Mouse (Mus musculus) frontal cortex, postnatal 10 days (tissue): ENCODE results near the gene Cdc5l.
"Not testable (repeated sequence)": the region's sequence is repeated elsewhere in the genome, so short reads cannot be mapped to it uniquely, and the experiment has no call there.

Experiments used
- DNase-seq, 2 experiments: peaks; one replicate each; pipeline ENCODE4 v3.0.0; 2022; ENCODE audit warnings: low spot score in 2 of 2, mixed read lengths in 1 of 2

The Cdc5l gene

DNA sequence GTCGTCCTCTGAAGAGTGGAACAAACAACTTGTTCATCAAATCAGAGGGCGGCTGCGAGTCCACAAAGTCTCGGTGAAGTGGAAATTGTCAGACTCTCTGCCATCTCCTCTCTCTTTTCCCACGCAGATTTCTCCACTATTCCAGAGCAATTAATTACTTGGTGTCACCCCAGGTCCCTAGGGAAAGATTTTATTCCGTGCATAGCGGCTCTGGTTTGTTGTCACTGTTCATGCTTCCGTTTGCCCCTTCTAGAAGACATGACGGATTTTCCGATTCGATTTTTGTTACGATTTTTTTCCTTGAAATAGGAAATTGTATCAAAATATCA lies 689 bp upstream of the Cdc5l start:
- DNase-seq = no peak

- DNase-seq = peak in 1 of 2 experiments; percentile 50
Measured at GRCm38 (mm10) chr17:45432706-45433398, 685 bp downstream of the Cdc5l start.

- DNase-seq = no peak
Measured at GRCm38 (mm10) chr17:45432007-45432406, 1.5 kb downstream of the Cdc5l start.

DNA sequence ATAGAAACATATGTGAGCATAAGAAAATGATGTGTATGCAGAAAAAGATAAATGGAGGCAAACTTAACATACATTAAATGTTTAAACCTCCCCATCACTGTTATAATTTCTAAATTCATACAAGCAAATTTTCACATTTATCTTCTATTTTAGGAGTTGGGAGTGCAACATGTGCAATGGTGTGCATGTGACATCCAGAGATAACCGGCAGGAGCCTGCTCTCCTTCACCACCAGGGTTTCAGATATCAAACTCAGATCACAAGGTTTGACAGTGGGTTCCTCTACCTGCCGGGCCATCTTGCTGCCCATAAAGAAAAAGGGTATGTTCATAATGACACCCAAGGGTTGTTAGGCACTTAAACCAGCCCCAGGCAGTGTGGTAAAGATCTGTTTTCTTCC lies 16.1 kb downstream of the Cdc5l start:
- DNase-seq = no peak

DNA sequence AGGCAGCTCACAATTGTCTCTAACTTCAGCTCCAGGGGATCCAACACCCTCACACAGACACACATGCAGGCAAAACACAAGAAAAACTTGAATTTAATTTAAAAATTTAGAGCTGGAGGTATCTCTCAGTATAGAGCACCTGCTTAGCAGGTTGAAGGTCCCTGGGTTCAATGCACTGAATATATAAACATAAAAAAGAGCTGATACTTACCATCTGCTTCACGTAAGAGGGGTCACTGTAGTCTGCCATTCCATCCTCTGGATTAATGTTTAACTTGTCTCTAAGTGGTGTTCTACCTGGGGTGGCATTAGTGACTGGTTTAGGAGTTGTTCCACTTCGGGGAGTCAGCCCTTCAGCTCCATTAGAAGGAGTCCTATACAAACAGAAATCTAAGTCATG lies 21.9 kb downstream of the Cdc5l start:
- DNase-seq = not testable (repeated sequence)

DNA sequence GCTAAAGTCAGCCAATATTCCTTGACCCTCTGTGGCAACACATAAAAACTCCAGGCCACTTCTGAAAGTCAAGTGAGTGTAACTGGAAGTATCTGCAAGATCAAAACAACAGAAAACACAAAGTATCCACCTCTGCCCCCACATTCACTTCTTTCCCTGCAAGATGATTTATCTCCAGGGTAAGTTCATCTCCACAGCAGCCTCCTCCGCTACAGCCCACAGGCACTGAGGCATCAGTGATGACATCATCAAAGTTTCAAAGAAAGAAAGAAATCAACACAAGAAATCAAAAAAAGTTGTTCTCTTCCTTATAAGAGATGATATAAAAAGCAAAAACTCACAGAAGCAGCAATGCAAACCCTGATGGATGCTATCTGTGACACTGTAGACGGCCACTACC lies 24.8 kb downstream of the Cdc5l start:
- DNase-seq = no peak

DNA sequence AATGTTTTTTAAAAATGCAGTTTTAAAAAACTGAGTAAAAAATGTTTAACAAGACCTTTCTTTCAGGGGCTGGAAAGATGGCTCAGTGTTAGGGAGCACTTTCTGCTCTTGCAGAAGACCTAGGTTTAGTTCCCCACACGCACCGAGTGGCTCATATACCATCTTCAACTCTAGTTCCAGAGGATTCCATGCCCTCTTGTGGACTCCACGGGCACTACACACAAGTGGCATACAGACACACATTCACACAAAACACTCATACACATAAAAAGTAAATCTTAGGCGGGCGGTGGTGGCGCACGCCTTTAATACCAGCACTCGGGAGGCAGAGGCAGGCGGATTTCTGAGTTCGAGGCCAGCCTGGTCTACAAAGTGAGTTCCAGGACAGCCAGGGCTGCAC lies 27.3 kb downstream of the Cdc5l start:
- DNase-seq = no peak

GRCm38 (mm10) chr17:45403207-45403606 lies 30.3 kb downstream of the Cdc5l start:
- DNase-seq = peak in 1 of 2 experiments; percentile 26

DNA sequence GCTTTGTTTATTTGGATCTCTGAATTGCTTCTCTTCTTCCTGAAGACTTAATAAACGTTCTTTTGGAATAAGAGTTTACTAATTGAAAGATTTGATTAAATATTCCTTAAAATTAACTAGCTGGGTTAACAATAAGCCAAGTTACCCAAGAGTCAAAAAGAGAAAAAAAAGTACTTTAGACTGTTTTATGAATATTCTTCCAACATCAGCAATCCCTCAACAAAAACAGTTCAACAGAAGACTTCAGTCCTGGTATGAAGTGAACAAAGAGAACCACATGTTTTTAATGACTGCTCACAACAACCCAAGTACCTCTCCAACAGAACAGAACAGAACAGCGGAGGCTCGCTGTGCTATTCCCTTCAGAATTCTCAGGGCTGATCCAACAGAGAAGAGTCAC lies 30.9 kb downstream of the Cdc5l start:
- no peak for DNase-seq

DNA sequence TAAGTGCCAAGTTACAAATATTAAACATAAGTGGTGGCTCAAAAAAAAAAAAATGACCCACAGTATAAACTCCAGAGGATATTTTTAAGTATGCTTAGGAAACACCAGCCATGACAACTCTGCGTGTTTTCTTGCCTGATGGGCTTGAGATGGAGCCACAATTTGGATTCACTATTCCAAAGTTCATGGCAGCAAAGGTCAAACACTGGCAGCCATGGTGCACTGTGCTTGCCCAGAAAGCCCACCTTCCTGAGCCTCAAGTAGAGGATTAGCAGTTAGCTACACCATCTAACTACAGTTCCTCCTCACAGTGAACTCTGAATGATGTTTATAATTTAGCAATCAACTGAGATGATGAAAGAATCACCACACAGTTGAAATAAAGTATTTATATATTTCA lies 31.4 kb downstream of the Cdc5l start:
- no peak for DNase-seq

DNA sequence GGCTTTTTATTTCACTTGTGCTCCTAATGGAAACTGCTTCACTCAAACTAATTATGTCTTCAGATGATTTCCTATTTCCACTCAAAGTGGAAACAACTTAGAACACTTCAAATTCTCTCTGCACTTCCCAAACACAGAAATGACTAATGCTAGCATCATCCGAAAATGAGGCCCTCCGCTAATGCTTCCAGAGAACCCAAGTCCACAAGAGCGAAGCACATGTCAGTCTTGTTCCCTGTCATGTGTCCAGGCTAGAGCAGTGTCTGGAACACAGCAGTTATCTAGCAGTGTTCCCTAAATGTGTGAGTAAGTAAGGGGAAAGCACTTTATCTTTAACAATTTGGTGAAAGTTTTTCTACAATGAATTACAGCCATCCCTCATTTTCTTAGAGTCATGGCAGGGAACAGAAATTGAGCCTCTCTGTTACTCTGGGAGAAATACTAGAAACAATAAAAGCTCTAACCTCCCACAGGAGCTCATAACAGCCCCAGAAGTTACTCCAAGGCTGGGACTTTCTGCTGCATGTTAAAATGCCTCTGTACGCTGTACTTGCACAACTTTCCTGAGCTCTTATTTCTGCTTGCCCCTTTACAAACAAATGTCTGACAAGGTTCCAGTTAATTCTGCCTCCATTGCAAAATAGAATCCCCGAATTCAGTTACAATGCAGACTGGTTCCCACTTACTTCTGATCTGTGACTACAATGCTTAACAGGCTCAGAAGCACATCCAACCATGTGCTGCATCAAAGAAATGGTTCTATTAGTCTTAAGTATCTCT lies 32.2 kb downstream of the Cdc5l start:
- no peak for DNase-seq

GRCm38 (mm10) chr17:45398021-45398420 lies 35.5 kb downstream of the Cdc5l start:
- no peak for DNase-seq

- no peak for DNase-seq
Measured at GRCm38 (mm10) chr17:45397541-45397940, 36.0 kb downstream of the Cdc5l start.

GRCm38 (mm10) chr17:45394612-45395011 lies 38.9 kb downstream of the Cdc5l start:
- DNase-seq = no peak

DNA sequence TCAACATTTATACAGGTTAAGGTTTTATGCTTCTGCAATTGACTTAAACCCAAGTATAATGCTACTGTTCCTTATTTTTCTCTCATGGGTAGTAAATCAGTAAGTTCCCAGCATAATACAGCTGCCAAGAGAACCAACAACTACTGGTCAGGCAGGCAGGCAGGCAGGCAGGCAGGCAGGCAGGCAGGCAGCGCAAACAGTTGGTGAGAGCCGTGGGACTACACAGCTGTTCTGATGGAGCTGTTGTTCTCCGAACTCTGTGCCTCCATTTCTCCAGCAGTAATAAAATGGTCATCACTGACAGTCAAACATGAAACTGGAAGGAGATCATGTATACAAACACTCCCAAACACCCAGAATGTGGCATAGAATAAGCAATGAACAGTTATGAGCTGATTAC lies 39.8 kb downstream of the Cdc5l start:
- no peak for DNase-seq

DNA sequence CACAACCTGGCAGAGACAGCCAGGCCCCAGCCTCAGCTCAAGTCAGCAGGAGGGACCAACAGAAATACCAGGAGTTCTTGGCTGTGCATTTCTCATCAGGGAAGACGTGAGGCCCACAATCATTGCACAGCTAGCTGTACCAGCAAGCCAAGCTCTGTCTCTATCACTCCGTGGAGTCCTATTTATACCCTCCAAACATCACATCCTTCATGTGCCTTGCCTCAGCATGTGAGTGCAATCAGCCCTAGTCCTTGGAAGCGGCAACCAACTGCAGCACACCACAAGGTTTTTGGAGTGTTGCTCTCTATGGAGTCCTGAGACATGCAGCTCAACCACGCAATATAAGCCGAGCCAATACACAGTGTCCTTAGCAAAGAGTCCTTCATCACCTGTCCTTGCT lies 43.6 kb downstream of the Cdc5l start:
- no peak for DNase-seq

DNA sequence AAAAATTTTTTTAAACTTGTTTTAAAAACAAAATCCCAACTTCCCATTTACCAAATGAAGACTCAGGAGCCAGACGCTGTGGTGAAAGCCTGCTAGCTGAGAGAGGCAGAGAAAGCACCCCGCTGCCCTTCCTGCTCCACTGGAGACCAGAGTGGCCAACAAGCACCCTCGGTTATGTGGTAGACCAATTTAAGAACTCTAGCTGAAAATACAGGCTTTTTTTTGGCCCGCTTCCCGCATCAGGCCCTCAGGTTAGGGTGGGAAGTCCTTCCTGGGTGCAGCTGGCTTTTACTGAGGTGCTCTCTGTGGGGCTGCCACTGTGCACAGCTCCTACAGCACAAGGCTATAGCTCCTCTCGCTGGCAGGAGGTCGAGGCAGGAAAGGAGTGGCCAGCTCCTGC lies 46.6 kb downstream of the Cdc5l start:
- no peak for DNase-seq

DNA sequence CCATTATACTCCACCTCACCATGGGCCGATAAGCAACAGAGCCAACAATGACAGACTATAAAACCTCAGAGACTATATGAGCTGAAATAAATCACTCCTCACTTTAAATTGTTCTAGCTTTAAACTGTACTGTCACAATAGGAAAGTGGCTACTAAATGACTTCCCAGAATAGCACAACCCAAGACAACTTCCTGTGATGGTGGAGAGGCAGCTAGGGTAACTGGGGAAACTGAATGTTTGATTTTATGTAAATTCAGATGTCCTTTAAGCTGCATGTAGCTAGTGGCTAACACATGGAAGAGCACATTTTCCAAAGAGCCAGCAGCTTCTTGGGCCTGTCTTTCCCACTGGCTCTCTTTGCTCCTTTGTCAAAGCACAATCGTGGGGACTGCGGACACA lies 50.2 kb downstream of the Cdc5l start:
- no peak for DNase-seq

DNA sequence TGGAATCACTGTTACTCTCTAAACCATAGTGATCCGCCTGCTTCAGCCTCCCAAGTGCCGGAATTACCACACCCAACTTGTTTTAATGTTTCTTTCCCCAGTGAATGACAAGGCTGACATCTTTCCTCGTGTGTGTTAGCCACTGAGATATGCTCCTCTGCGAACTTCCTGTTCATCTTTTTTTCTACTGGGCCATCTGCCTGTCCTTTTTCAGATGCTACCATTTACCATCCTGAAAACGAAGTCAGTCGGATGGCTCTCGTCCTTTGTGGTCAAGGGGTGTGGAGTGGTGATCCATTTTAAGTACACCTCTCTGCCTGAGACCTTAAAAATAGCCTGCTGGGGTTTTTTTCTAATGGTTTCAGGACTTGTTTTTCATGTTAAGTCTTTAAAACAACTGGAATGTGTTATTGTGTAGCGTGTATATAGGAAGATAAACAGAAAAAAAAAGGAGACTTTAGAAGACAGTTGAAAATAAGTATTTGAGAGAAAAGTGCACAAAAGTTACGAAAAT lies 54.2 kb downstream of the Cdc5l start:
- DNase-seq = no peak

- DNase-seq = no peak
Measured at GRCm38 (mm10) chr17:45377323-45377722, 56.2 kb downstream of the Cdc5l start.

DNA sequence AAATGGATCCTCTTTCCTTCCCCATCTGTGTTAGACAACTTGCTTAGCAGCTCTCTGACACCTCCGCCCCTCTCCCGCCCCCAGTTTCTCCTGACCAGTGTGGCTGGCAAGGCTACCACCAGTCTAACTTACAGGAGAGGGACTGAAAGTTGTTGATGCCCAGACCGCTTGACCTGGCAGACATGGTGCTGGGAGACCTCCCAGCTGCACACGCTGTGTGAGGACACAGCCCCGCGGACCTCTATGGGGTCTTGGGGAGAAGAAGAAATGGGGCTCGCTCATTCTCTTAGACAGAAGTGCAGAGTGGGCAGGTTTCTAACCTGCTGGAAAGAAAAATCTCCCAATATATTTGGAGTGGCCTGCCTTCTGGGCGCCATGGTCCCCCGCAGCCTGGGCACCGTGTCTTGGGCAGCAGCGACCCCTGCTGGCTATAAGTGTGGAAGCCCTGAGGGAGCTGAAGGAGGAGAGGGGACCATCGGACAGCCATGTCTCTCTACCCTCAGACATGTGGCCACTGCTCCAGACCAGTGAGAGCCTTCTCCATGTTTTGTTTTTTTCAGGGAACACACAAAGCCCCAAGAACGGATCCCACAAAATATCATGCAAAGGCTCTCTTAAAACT lies 59.4 kb downstream of the Cdc5l start:
- DNase-seq = peak; percentile 37 to 78

DNA sequence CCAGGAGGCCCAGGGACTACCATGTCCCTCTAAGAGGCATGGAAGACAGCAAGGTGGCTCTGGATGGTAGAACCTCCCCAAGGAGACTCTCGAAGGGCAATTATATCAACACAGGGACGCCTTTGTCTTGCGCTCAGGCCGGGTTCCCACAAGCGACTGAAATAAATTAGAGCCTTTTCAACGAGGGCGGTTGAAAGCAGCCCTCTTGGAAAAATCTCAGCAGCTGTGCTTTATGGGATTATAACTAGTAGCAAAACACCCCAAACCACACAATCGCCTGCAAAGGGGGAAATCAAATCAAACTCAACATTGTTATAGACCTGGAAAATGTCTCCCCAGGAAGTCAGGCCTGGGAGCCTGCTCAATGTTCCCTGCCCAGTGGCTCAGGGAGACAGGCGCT lies 62.5 kb downstream of the Cdc5l start:
- DNase-seq = no peak

DNA sequence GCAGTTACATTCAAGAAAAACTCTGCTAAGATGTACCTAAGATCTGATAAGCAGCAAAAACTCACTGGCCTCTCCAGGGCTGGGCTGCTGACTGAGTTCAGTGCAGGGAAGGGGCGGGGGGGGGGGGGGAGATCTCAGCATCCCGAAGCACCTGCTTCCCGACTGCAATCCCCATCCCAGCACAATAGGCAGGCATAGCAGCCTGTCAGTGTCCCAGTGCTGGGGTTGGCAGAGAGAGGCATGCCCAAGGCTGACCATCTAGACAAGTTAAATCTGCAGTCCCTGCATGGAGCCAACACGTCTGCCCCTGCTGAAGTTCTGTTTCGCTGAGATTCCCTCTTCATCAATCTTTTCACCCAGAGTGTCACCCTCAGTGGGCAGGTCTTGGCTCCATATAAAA lies 63.0 kb downstream of the Cdc5l start:
- no peak for DNase-seq
